Mouse (Mus musculus): ENCODE measurements around the gene Cmss1. TPM values are rescaled to one million over a fixed set of nuclear protein-coding genes. Genes with fewer than 3 reads are reported as not detected.

Gene Cmss1
- polyA plus RNA-seq, 1 experiment from 2014 or later = 40.5 TPM

- ATAC-seq (ENCODE audit: low FRiP score) = no peak
- H3K4me3 ChIP-seq = no peak overlapping the region
- no peaks in the 10 kb centered on the region for H3K9me3 ChIP-seq (replicated peaks)
- H3K27ac ChIP-seq = no peak overlapping the region
- H3K4me2 ChIP-seq (replicated peaks) = no peak overlapping the region
- 0 out of 2 replicates have a peak, but pooled peaks cover 2% of the 10 kb centered on the region for H3K4me1 ChIP-seq
- no peak overlapping the region for H3K9ac ChIP-seq
- no peaks in the 10 kb centered on the region for H3K27me3 ChIP-seq
- 85% methylated on average over 6 of the region's 6 CpGs for WGBS
- H3K36me3 ChIP-seq = no peaks in the 10 kb centered on the region
Observed at GRCm38 (mm10) chr16:57506133-57506532, 100.5 kb downstream of the Cmss1 start.

GRCm38 (mm10) chr16:57504728-57505127 lies 101.9 kb downstream of the Cmss1 start:
- Histone ChIP-seq H3K4me3 (no peak overlapping the region), H3K27ac (no peak overlapping the region), H3K4me2 (replicated peaks) (no peak overlapping the region), H3K4me1 (0 out of 2 replicates have a peak, but pooled peaks cover 2% of the 10 kb centered on the region), H3K27me3 (no peaks in the 10 kb centered on the region), H3K36me3 (no peaks in the 10 kb centered on the region), H3K9me3 (replicated peaks) (no peaks in the 10 kb centered on the region), H3K9ac (no peak overlapping the region)
- no peak for ATAC-seq (ENCODE audit: low FRiP score)
- 94% methylated on average over 4 of the region's 4 CpGs for WGBS

GRCm38 (mm10) chr16:57502761-57503160 lies 103.9 kb downstream of the Cmss1 start:
- Histone ChIP-seq H3K36me3 (no peaks in the 10 kb centered on the region), H3K9me3 (replicated peaks) (no peaks in the 10 kb centered on the region), H3K4me2 (replicated peaks) (no peak overlapping the region), H3K4me1 (0 out of 2 replicates have a peak, but pooled peaks cover 2% of the 10 kb centered on the region), H3K27me3 (no peaks in the 10 kb centered on the region), H3K9ac (no peak overlapping the region), H3K4me3 (no peak overlapping the region), H3K27ac (no peak overlapping the region)
- 73% methylated on average over 5 of the region's 5 CpGs for WGBS
- no peak for ATAC-seq (ENCODE audit: low FRiP score)

- no peak overlapping the region for H3K27ac ChIP-seq
- no peak overlapping the region for H3K4me3 ChIP-seq
- 0 out of 2 replicates have a peak, but pooled peaks cover 2% of the 10 kb centered on the region for H3K4me1 ChIP-seq
- H3K9me3 ChIP-seq (replicated peaks) = no peaks in the 10 kb centered on the region
- H3K36me3 ChIP-seq = no peaks in the 10 kb centered on the region
- no peaks in the 10 kb centered on the region for H3K27me3 ChIP-seq
- no peak for ATAC-seq (ENCODE audit: low FRiP score)
- WGBS = 16% methylated on average over 2 of the region's 2 CpGs
- H3K4me2 ChIP-seq (replicated peaks) = no peak overlapping the region
- no peak overlapping the region for H3K9ac ChIP-seq
Observed at GRCm38 (mm10) chr16:57502230-57502629, 104.4 kb downstream of the Cmss1 start.

- no peak overlapping the region for H3K4me3 ChIP-seq
- H3K9me3 ChIP-seq (replicated peaks) = no peaks in the 10 kb centered on the region
- H3K9ac ChIP-seq = no peak overlapping the region
- no peaks in the 10 kb centered on the region for H3K27me3 ChIP-seq
- no peaks in the 10 kb centered on the region for H3K36me3 ChIP-seq
- peaks cover 9% of the 10 kb centered on the region for H3K4me1 ChIP-seq
- no peak overlapping the region for H3K4me2 ChIP-seq (replicated peaks)
- 66% methylated on average over 3 of the region's 3 CpGs for WGBS
- no peak overlapping the region for H3K27ac ChIP-seq
- ATAC-seq (ENCODE audit: low FRiP score) = no peak
Observed at GRCm38 (mm10) chr16:57500851-57501250, 105.8 kb downstream of the Cmss1 start.

GRCm38 (mm10) chr16:57496437-57497173 lies 110.1 kb downstream of the Cmss1 start:
- Histone ChIP-seq H3K27ac (no peak overlapping the region), H3K9me3 (replicated peaks) (no peaks in the 10 kb centered on the region), H3K4me1 (peaks cover 7% of the 10 kb centered on the region), H3K9ac (no peak overlapping the region), H3K27me3 (no peaks in the 10 kb centered on the region), H3K36me3 (no peaks in the 10 kb centered on the region), H3K4me3 (no peak overlapping the region), H3K4me2 (replicated peaks) (no peak overlapping the region)
- peak; percentile 81 for ATAC-seq (ENCODE audit: low FRiP score)
- WGBS = 45% methylated on average over 10 of the region's 10 CpGs

GRCm38 (mm10) chr16:57495476-57496203 lies 111.0 kb downstream of the Cmss1 start:
- H3K9me3 ChIP-seq (replicated peaks) = no peaks in the 10 kb centered on the region
- no peak overlapping the region for H3K4me3 ChIP-seq
- 89% methylated on average over 10 of the region's 10 CpGs for WGBS
- no peaks in the 10 kb centered on the region for H3K27me3 ChIP-seq
- no peak overlapping the region for H3K27ac ChIP-seq
- H3K36me3 ChIP-seq = no peaks in the 10 kb centered on the region
- no peak overlapping the region for H3K9ac ChIP-seq
- H3K4me2 ChIP-seq (replicated peaks) = no peak overlapping the region
- ATAC-seq (ENCODE audit: low FRiP score) = no peak
- peaks cover 7% of the 10 kb centered on the region for H3K4me1 ChIP-seq

- Histone ChIP-seq H3K27ac (no peak overlapping the region), H3K9ac (no peak overlapping the region), H3K4me1 (peaks cover 5% of the 10 kb centered on the region), H3K27me3 (no peaks in the 10 kb centered on the region), H3K4me3 (no peak overlapping the region), H3K4me2 (replicated peaks) (no peak overlapping the region), H3K9me3 (replicated peaks) (no peaks in the 10 kb centered on the region), H3K36me3 (no peaks in the 10 kb centered on the region)
- WGBS = 92% methylated on average over 4 of the region's 4 CpGs
- no peak for ATAC-seq (ENCODE audit: low FRiP score)
Observed at GRCm38 (mm10) chr16:57491853-57492252, 114.8 kb downstream of the Cmss1 start.

GRCm38 (mm10) chr16:57490691-57491090 lies 116.0 kb downstream of the Cmss1 start:
- WGBS = 91% methylated on average over 8 of the region's 8 CpGs
- no peaks in the 10 kb centered on the region for H3K9me3 ChIP-seq (replicated peaks)
- H3K36me3 ChIP-seq = no peaks in the 10 kb centered on the region
- H3K9ac ChIP-seq = no peak overlapping the region
- no peaks in the 10 kb centered on the region for H3K27me3 ChIP-seq
- no peak overlapping the region for H3K4me3 ChIP-seq
- no peak overlapping the region for H3K27ac ChIP-seq
- no peak for ATAC-seq (ENCODE audit: low FRiP score)
- H3K4me1 ChIP-seq = no peaks in the 10 kb centered on the region
- no peak overlapping the region for H3K4me2 ChIP-seq (replicated peaks)

- H3K4me1 ChIP-seq = no peaks in the 10 kb centered on the region
- H3K4me2 ChIP-seq (replicated peaks) = no peak overlapping the region
- H3K9me3 ChIP-seq (replicated peaks) = no peaks in the 10 kb centered on the region
- H3K4me3 ChIP-seq = no peak overlapping the region
- no peaks in the 10 kb centered on the region for H3K27me3 ChIP-seq
- no peaks in the 10 kb centered on the region for H3K36me3 ChIP-seq
- ATAC-seq (ENCODE audit: low FRiP score) = no peak
- H3K27ac ChIP-seq = no peak overlapping the region
- no peak overlapping the region for H3K9ac ChIP-seq
Observed at GRCm38 (mm10) chr16:57488661-57489060, 118.0 kb downstream of the Cmss1 start.

- Histone ChIP-seq H3K4me3 (no peak overlapping the region), H3K4me2 (replicated peaks) (no peak overlapping the region), H3K27ac (no peak overlapping the region), H3K9me3 (replicated peaks) (no peaks in the 10 kb centered on the region), H3K36me3 (no peaks in the 10 kb centered on the region), H3K9ac (no peak overlapping the region), H3K4me1 (no peaks in the 10 kb centered on the region), H3K27me3 (no peaks in the 10 kb centered on the region)
- no peak for ATAC-seq (ENCODE audit: low FRiP score)
- 89% methylated on average over 5 of the region's 5 CpGs for WGBS
Observed at GRCm38 (mm10) chr16:57486266-57486665, 120.4 kb downstream of the Cmss1 start.

GRCm38 (mm10) chr16:57485265-57485664 lies 121.4 kb downstream of the Cmss1 start:
- ATAC-seq (ENCODE audit: low FRiP score) = no peak
- 81% methylated on average over 9 of the region's 9 CpGs for WGBS
- no peaks in the 10 kb centered on the region for H3K4me1 ChIP-seq

More at GRCm38 (mm10) chr16:57485265-57485664, 121.4 kb downstream of the Cmss1 start:
- H3K9me3 ChIP-seq (replicated peaks) = no peaks in the 10 kb centered on the region
- no peaks in the 10 kb centered on the region for H3K27me3 ChIP-seq
- H3K9ac ChIP-seq = no peak overlapping the region
- H3K36me3 ChIP-seq = no peaks in the 10 kb centered on the region
- H3K27ac ChIP-seq = no peak overlapping the region
- no peak overlapping the region for H3K4me2 ChIP-seq (replicated peaks)
- H3K4me3 ChIP-seq = no peak overlapping the region

Measured in hindbrain, embryonic 12.5 days (tissue).